Mouse (Mus musculus) fat pad, adult 2 months (tissue): ENCODE measurements at regions not wholly inside any gene's neighbourhood (a gene's known extent, or its start where the extent isn't known, plus 50 kb on each side); places are given as distances from the start of the nearest gene placed in this dataset.

ENCODE experiments used
- DNase-seq: peaks from one replicate; pipeline ENCODE4 v3.0.0-alpha.2; 2011; ENCODE audit warnings: low read depth, low spot score; ENCODE audit errors: extremely low read depth

GRCm38 (mm10) chr8:90504521-90504920 is 156.4 kb upstream of the Tox3 start:
- DNase-seq: no peak

- DNase-seq: no peak
These were observed 155.2 kb upstream of the Tox3 start for GRCm38 (mm10) chr8:90503306-90503705.

- no peak for DNase-seq
These were observed 154.7 kb upstream of the Tox3 start for GRCm38 (mm10) chr8:90502879-90503278.

- no peak for DNase-seq
These were observed 151.2 kb upstream of the Tox3 start for GRCm38 (mm10) chr8:90499315-90499714.

GRCm38 (mm10) chr8:90496658-90497163 is 148.6 kb upstream of the Tox3 start:
- no peak for DNase-seq

GRCm38 (mm10) chr8:90495943-90496371 is 147.8 kb upstream of the Tox3 start:
- no peak for DNase-seq

GRCm38 (mm10) chr8:90492521-90493225 is 144.5 kb upstream of the Tox3 start:
- DNase-seq: no peak

- DNase-seq: no peak
These were observed 143.5 kb upstream of the Tox3 start for GRCm38 (mm10) chr8:90491691-90492090.

- no peak for DNase-seq
These were observed 142.7 kb upstream of the Tox3 start for GRCm38 (mm10) chr8:90490734-90491441.

- no peak for DNase-seq
These were observed 138.4 kb upstream of the Tox3 start for GRCm38 (mm10) chr8:90486556-90486955.

- no peak for DNase-seq
These were observed 130.0 kb upstream of the Tox3 start for GRCm38 (mm10) chr8:90478149-90478548.

GRCm38 (mm10) chr8:90474066-90474465 is 125.9 kb upstream of the Tox3 start:
- no peak for DNase-seq

- no peak for DNase-seq
These were observed 122.7 kb upstream of the Tox3 start for GRCm38 (mm10) chr8:90470826-90471225.

- no peak for DNase-seq
These were observed 115.6 kb upstream of the Tox3 start for GRCm38 (mm10) chr8:90463708-90464107.

GRCm38 (mm10) chr8:90455321-90455720 is 107.2 kb upstream of the Tox3 start:
- no peak for DNase-seq

- DNase-seq: no peak
These were observed 106.0 kb upstream of the Tox3 start for GRCm38 (mm10) chr8:90454130-90454529.

- no peak for DNase-seq
These were observed 93.1 kb upstream of the Tox3 start for GRCm38 (mm10) chr8:90441058-90441851.

- no peak for DNase-seq
These were observed 65.9 kb upstream of the Tox3 start for GRCm38 (mm10) chr8:90414021-90414420.
